Mouse (Mus musculus): Measurements from ENCODE around the gene Arl4d. TPM values are rescaled to one million over a fixed set of nuclear protein-coding genes. Genes with fewer than 3 reads are reported as not detected.

The Arl4d gene
- total and polyA plus RNA-seq, 3 experiments = 0.59 to 1.2 (median 0.81) TPM

GRCm38 (mm10) chr11:101673010-101673642, 7.8 kb downstream of the Arl4d start:
- in situ Hi-C loops (cut with MboI; ENCODE audit: low pct_ligation_motif_present, low pct_unique_long_range_greater_than_20kb, low sequenced_read_pairs) (no loop called here), dilution Hi-C loops (cut with MboI; ENCODE audit: extremely low pct_ligation_motif_present, extremely low pct_unique_long_range_greater_than_20kb, low sequenced_read_pairs) (no loop called here)
- DNase-seq (ENCODE audit: extremely low read depth) = no peak
- no peaks in the 10 kb centered on the region for H3K36me3 ChIP-seq (replicated peaks in 1 of 2; ENCODE audit: control insufficient read depth in 1 of 2, insufficient read depth in 1 of 2, low read length in 1 of 2)
- H3K4me3 ChIP-seq (replicated peaks in 1 of 3; ENCODE audit: low read depth in 2 of 3, low read length in 2 of 3, poor library complexity in 1 of 3) = no peak overlapping the region
- no peak overlapping the region for H3K4me2 ChIP-seq (ENCODE audit: insufficient read depth, low read depth, poor library complexity, severe bottlenecking)
- H3K27ac ChIP-seq (ENCODE audit: insufficient read depth, low read depth) = no peak overlapping the region
- TF ChIP-seq JUND (conservative IDR thresholded peaks at IDR 0.05; ENCODE audit: low read depth, low read length) (no peak), ZMIZ1 (IDR thresholded peaks at IDR 0.05; ENCODE audit: low read depth, low read length) (no peak), RAD21 (IDR thresholded peaks at IDR 0.05; ENCODE audit: low read depth, low read length) (no peak), CHD2 (IDR thresholded peaks at IDR 0.05; ENCODE audit: low read length) (no peak), EP300 (IDR thresholded peaks at IDR 0.05; ENCODE audit: low read length) (no peak), TCF12 (IDR thresholded peaks at IDR 0.05; ENCODE audit: low read depth, low read length) (no peak), ZC3H11A (IDR thresholded peaks at IDR 0.05; ENCODE audit: low read depth, low read length) (no peak), RCOR1 (conservative IDR thresholded peaks at IDR 0.05; ENCODE audit: low read depth, low read length) (no peak), MEF2A (IDR thresholded peaks at IDR 0.05; ENCODE audit: borderline replicate concordance, low read depth, low read length) (no peak), ELF1 (IDR thresholded peaks at IDR 0.05; ENCODE audit: low read depth, low read length) (no peak), UBTF (IDR thresholded peaks at IDR 0.05; ENCODE audit: low read depth, low read length) (no peak)
- H3K79me2 ChIP-seq (replicated peaks; ENCODE audit: control insufficient read depth, extremely low read depth, insufficient read depth, poor library complexity, severe bottlenecking) = no peaks in the 10 kb centered on the region
- H3K27me3 ChIP-seq (replicated peaks) = peaks cover 25% of the 10 kb centered on the region
- H3K9ac ChIP-seq (ENCODE audit: insufficient read depth, low read depth) = no peak overlapping the region
- H3K4me1 ChIP-seq (ENCODE audit: control insufficient read depth in 1 of 2, insufficient read depth in 2 of 2) = peaks cover 3% of the 10 kb centered on the region in 2 experiments; a peak in 2 of 4 replicates
- no peaks in the 10 kb centered on the region for H3K9me3 ChIP-seq (replicated peaks; ENCODE audit: low read length)

GRCm38 (mm10) chr11:101674106-101674505, 8.8 kb downstream of the Arl4d start:
- in situ Hi-C loops (cut with MboI; ENCODE audit: low pct_ligation_motif_present, low pct_unique_long_range_greater_than_20kb, low sequenced_read_pairs) (no loop called here), dilution Hi-C loops (cut with MboI; ENCODE audit: extremely low pct_ligation_motif_present, extremely low pct_unique_long_range_greater_than_20kb, low sequenced_read_pairs) (no loop called here)
- Histone ChIP-seq H3K36me3 (replicated peaks in 1 of 2; ENCODE audit: control insufficient read depth in 1 of 2, insufficient read depth in 1 of 2, low read length in 1 of 2) (no peaks in the 10 kb centered on the region), H3K4me3 (replicated peaks in 1 of 3; ENCODE audit: low read depth in 2 of 3, low read length in 2 of 3, poor library complexity in 1 of 3) (no peak overlapping the region), H3K4me2 (ENCODE audit: insufficient read depth, low read depth, poor library complexity, severe bottlenecking) (no peak overlapping the region), H3K4me1 (ENCODE audit: control insufficient read depth in 1 of 2, insufficient read depth in 2 of 2) (peaks cover 4 to 8% of the 10 kb centered on the region in 2 experiments; a peak in 3 of 4 replicates), H3K9ac (ENCODE audit: insufficient read depth, low read depth) (no peak overlapping the region), H3K27me3 (replicated peaks) (peaks cover 19% of the 10 kb centered on the region), H3K79me2 (replicated peaks; ENCODE audit: control insufficient read depth, extremely low read depth, insufficient read depth, poor library complexity, severe bottlenecking) (no peaks in the 10 kb centered on the region), H3K27ac (ENCODE audit: insufficient read depth, low read depth) (no peak overlapping the region), H3K9me3 (replicated peaks; ENCODE audit: low read length) (no peaks in the 10 kb centered on the region)
- DNase-seq (ENCODE audit: extremely low read depth) = no peak
- no peak for TF ChIP-seq POLR2AphosphoS2 (IDR thresholded peaks at IDR 0.05; ENCODE audit: low read depth, low read length)
- TF ChIP-seq IRF4 (IDR thresholded peaks at IDR 0.05; ENCODE audit: low read depth, low read length) = no peak
- TF ChIP-seq KAT2A (IDR thresholded peaks at IDR 0.05; ENCODE audit: insufficient replicate concordance, low read length) = no peak
- no peak for TF ChIP-seq TBP (conservative IDR thresholded peaks at IDR 0.05; ENCODE audit: low read depth, low read length)
- TF ChIP-seq ZKSCAN1 (IDR thresholded peaks at IDR 0.05; ENCODE audit: borderline replicate concordance, low read depth, low read length) = no peak
- no peak for TF ChIP-seq JUND (conservative IDR thresholded peaks at IDR 0.05; ENCODE audit: low read depth, low read length)
- TF ChIP-seq BHLHE40 (IDR thresholded peaks at IDR 0.05; ENCODE audit: low read depth, low read length) = no peak
- TF ChIP-seq JUN (IDR thresholded peaks at IDR 0.05; ENCODE audit: insufficient read depth, low read depth, low read length) = no peak
- TF ChIP-seq POLR2A (IDR thresholded peaks at IDR 0.05; ENCODE audit: low read depth, low read length) = no peak
- no peak for TF ChIP-seq USF1 (IDR thresholded peaks at IDR 0.05; ENCODE audit: low read depth, low read length)
- no peak for TF ChIP-seq RCOR1 (conservative IDR thresholded peaks at IDR 0.05; ENCODE audit: low read depth, low read length)
- TF ChIP-seq MXI1 (IDR thresholded peaks at IDR 0.05; ENCODE audit: low read depth, low read length) = no peak
- TF ChIP-seq UBTF (IDR thresholded peaks at IDR 0.05; ENCODE audit: low read depth, low read length) = no peak
- TF ChIP-seq MAZ (IDR thresholded peaks at IDR 0.05; ENCODE audit: low read depth, low read length) = no peak
- no peak for TF ChIP-seq HCFC1 (IDR thresholded peaks at IDR 0.05; ENCODE audit: low read depth, low read length)
- TF ChIP-seq MYC (IDR thresholded peaks at IDR 0.05; ENCODE audit: low read depth, low read length) = no peak

Measured in CH12.LX (cell line).